Mouse (Mus musculus) liver, embryonic 12.5 days (tissue): ENCODE measurements around the gene Spata48. TPM values are rescaled to one million over a fixed set of nuclear protein-coding genes. Genes with fewer than 3 reads are reported as not detected.

Source experiments
- polyA plus RNA-seq: library from polyadenylated mRNA; unstranded; fragments of >200 nt; fragmentation: Nextera tagmentation; extraction: Ambion mirVana; gene quantifications from 2 replicates; pipeline ENCODE4 v1.2.1, GENCODE M21; 2016

Spata48 gene
- polyA plus RNA-seq, 1 experiment from 2014 or later = 0.25 TPM

Other genes starting within 250 kb of the Spata48 start
- 0.50 and 0.66 TPM in 2 replicates for gene Zpbp, start 314 bp downstream of the Spata48 start, polyA plus RNA-seq
- not detected in 2 replicates for gene 4930512M02Rik, start 165.7 kb downstream of the Spata48 start, polyA plus RNA-seq
- 59.1 and 61.0 TPM in 2 replicates for gene Ikzf1, start 222.9 kb downstream of the Spata48 start, polyA plus RNA-seq